Mouse (Mus musculus) hindbrain, embryonic 16.5 days (tissue): ENCODE results near the gene Ddx52. TPM values are rescaled to one million over a fixed set of nuclear protein-coding genes. Genes with fewer than 3 reads are reported as not detected.

Experiments used
- ATAC-seq: fragments of 200-750 bp; cut with Nextera tagmentation; 2 replicates; pipeline ENCODE4 v1.8.0; 2017; ENCODE audit warnings: moderate TSS enrichment, moderate library complexity
- H3K27ac ChIP-seq: fragments of 300-500 bp; sonication (generic); 2 replicates; pipeline ENCODE4 v1.5.1; 2014; ENCODE audit warnings: low read depth, mild to moderate bottlenecking, control low read depth, low read length, moderate library complexity
- H3K27me3 ChIP-seq: fragments of 300-500 bp; sonication (generic); replicated peaks from 2 replicates; pipeline ENCODE4 v1.6.1; 2014; ENCODE audit warnings: low read length; ENCODE audit not compliant: control insufficient read depth, insufficient read depth
- H3K36me3 ChIP-seq: fragments of 300-500 bp; sonication (generic); 2 replicates; pipeline ENCODE4 v1.6.1; 2014; ENCODE audit warnings: mild to moderate bottlenecking, low read length, moderate library complexity, mixed read lengths; ENCODE audit not compliant: control insufficient read depth, insufficient read depth
- H3K4me1 ChIP-seq: fragments of 300-500 bp; sonication (generic); 2 replicates; pipeline ENCODE4 v1.6.1; 2014; ENCODE audit warnings: low read depth, low read length; ENCODE audit not compliant: control insufficient read depth, insufficient read depth
- H3K4me2 ChIP-seq: fragments of 300-500 bp; sonication (generic); 2 replicates; pipeline ENCODE4 v1.6.1; 2014; ENCODE audit warnings: mild to moderate bottlenecking, low read length, control low read depth, moderate library complexity
- H3K4me3 ChIP-seq: fragments of 300-500 bp; sonication (generic); 2 replicates; pipeline ENCODE4 v1.5.1; 2014; ENCODE audit warnings: mild to moderate bottlenecking, low read length, control low read depth, moderate library complexity
- H3K9ac ChIP-seq: fragments of 300-500 bp; sonication (generic); 2 replicates; pipeline ENCODE4 v1.6.1; 2014; ENCODE audit warnings: low read depth, mild to moderate bottlenecking, control low read depth, low read length, moderate library complexity
- H3K9me3 ChIP-seq: fragments of 300-500 bp; sonication (generic); 2 replicates; pipeline ENCODE4 v1.6.1; 2014; ENCODE audit warnings: mild to moderate bottlenecking, low read length, moderate library complexity; ENCODE audit not compliant: control insufficient read depth
- WGBS: fragments of 180-500 bp; shearing (Covaris S2); extraction: QIAGEN DNeasy Blood & Tissue Kit; methylation state at CpG from one replicate; pipeline ENCODE4 v1.1.7; 2014; 5-methylcytosine and 5-hydroxymethylcytosine counted together
- polyA plus RNA-seq: library from polyadenylated mRNA; unstranded; fragments of >200 nt; fragmentation: Nextera tagmentation; extraction: Ambion mirVana; gene quantifications from 2 replicates; pipeline ENCODE4 v1.2.1, GENCODE M21; 2015

The Ddx52 gene
- polyA plus RNA-seq, 1 experiment from 2014 or later, result 20.7 TPM

DNA sequence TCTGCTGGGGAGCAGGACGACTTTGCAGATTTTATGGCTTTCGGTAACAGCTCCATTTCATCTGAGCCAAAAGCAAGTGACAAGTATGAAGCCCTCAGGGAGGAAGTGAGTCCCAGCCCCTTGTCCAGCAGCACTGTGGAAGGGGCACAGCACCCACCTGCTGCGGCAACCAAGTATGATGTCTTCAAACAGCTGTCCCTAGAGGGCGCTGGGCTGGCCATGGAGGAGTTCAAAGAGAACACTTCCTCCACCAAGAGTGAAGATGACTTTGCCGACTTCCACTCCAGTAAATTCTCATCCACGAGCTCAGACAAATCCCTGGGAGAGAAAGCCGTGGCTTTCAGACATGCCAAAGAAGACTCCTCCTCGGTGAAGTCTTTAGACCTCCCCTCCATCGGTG is 67.1 kb downstream of the Ddx52 start:
- H3K36me3 ChIP-seq, result peaks cover 19% of the 10 kb centered on the region
- no peak overlapping the region for H3K9ac ChIP-seq

DNA sequence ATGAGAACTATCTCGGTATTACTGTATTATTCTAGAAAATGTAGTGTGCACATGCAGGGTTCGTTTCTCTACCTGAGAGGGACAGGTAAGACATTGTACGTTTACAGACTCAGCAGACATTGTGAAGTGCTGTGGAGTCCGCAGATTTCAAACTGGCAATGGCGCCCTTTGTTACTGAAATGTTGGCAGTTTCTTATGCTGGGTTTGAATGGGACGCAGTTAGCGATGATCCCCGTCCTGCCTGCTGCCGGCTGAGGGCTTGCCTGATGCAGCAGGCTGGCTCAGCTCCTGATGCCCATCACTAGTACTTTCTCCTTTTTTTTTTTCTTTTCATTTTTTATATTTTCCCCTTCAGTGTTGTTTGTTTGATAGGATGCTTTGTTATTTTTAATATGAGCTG is 68.5 kb downstream of the Ddx52 start:
- no peaks in the 10 kb centered on the region for H3K9me3 ChIP-seq
- no peaks in the 10 kb centered on the region for H3K27me3 ChIP-seq
- peaks cover 10% of the 10 kb centered on the region for H3K4me1 ChIP-seq
- 62% methylated on average over 9 of the region's 9 CpGs for WGBS
- H3K4me3 ChIP-seq, result no peak overlapping the region
- no peak for ATAC-seq
- H3K4me2 ChIP-seq, result no peak overlapping the region
- peaks cover 15% of the 10 kb centered on the region for H3K36me3 ChIP-seq
- no peak overlapping the region for H3K9ac ChIP-seq
- H3K27ac ChIP-seq, result no peak overlapping the region

More for the DNA sequence above, 67.1 kb downstream of the Ddx52 start:
- no peaks in the 10 kb centered on the region for H3K27me3 ChIP-seq
- no peak overlapping the region for H3K27ac ChIP-seq
- H3K4me1 ChIP-seq, result peaks cover 10% of the 10 kb centered on the region
- ATAC-seq, result no peak
- 86% methylated on average over 9 of the region's 9 CpGs for WGBS
- no peaks in the 10 kb centered on the region for H3K9me3 ChIP-seq
- H3K4me3 ChIP-seq, result no peak overlapping the region
- H3K4me2 ChIP-seq, result no peak overlapping the region

- Histone ChIP-seq H3K4me1 (peaks cover 10% of the 10 kb centered on the region), H3K4me3 (no peak overlapping the region), H3K36me3 (peaks cover 15% of the 10 kb centered on the region), H3K4me2 (peak overlapping the region; percentile 21), H3K9ac (peak overlapping the region; percentile 11; the same call in 1 of the 2 replicates), H3K9me3 (no peaks in the 10 kb centered on the region), H3K27ac (no peak overlapping the region), H3K27me3 (no peaks in the 10 kb centered on the region)
- ATAC-seq, result no peak
- 19% methylated on average over 12 of the region's 12 CpGs for WGBS
Measured at GRCm38 (mm10) chr11:84011050-84011449, 69.2 kb downstream of the Ddx52 start.

GRCm38 (mm10) chr11:84011576-84011975 is 69.7 kb downstream of the Ddx52 start:
- Histone ChIP-seq H3K36me3 (peaks cover 15% of the 10 kb centered on the region), H3K4me1 (peaks cover 10% of the 10 kb centered on the region), H3K9ac (no peak overlapping the region), H3K4me3 (no peak overlapping the region), H3K9me3 (no peaks in the 10 kb centered on the region), H3K27me3 (no peaks in the 10 kb centered on the region), H3K27ac (no peak overlapping the region), H3K4me2 (peak overlapping the region; percentile 21; the same call in 1 of the 2 replicates)
- ATAC-seq, result no peak
- WGBS, result 35% methylated on average over 2 of the region's 2 CpGs

Other genes starting within 250 kb of the Ddx52 start
- 0.33 and 0.87 TPM in 2 replicates for gene Wfdc17, start 238.1 kb upstream of the Ddx52 start, polyA plus RNA-seq
- gene Wfdc18, start 233.0 kb upstream of the Ddx52 start, polyA plus RNA-seq, result not detected in 2 replicates
- 0.42 TPM in 1 of 2 replicates, not detected in the other for gene Wfdc21, start 195.1 kb upstream of the Ddx52 start, polyA plus RNA-seq
- 26.6 and 29.6 TPM in 2 replicates for gene Heatr6, start 188.4 kb upstream of the Ddx52 start, polyA plus RNA-seq
- gene Hnf1b, start 92.0 kb upstream of the Ddx52 start, polyA plus RNA-seq, result 0.25 and 0.33 TPM in 2 replicates
- 18.8 and 21.4 TPM in 2 replicates for gene Synrg, start 22.4 kb downstream of the Ddx52 start, polyA plus RNA-seq
- 13.0 and 13.1 TPM in 2 replicates for gene Dusp14, start 127.2 kb downstream of the Ddx52 start, polyA plus RNA-seq
- gene Tada2a, start 187.5 kb downstream of the Ddx52 start, polyA plus RNA-seq, result 29.1 and 29.9 TPM in 2 replicates
- 22.6 and 23.7 TPM in 2 replicates for gene Acaca, start 187.6 kb downstream of the Ddx52 start, polyA plus RNA-seq
- 0.12 and 0.13 TPM in 2 replicates for gene Gm11437, start 225.4 kb downstream of the Ddx52 start, polyA plus RNA-seq